Mouse (Mus musculus) ES-CJ7 (cell line): ENCODE data around the gene Slc7a1.
"Not testable (repeated sequence)": the region's sequence is repeated elsewhere in the genome, so short reads cannot be mapped to it uniquely, and the experiment has no call there.

ENCODE experiments used
- DNase-seq: peaks from one replicate; pipeline ENCODE4 v3.0.0; 2011; ENCODE audit warnings: low read depth, low spot score

The Slc7a1 gene

DNA sequence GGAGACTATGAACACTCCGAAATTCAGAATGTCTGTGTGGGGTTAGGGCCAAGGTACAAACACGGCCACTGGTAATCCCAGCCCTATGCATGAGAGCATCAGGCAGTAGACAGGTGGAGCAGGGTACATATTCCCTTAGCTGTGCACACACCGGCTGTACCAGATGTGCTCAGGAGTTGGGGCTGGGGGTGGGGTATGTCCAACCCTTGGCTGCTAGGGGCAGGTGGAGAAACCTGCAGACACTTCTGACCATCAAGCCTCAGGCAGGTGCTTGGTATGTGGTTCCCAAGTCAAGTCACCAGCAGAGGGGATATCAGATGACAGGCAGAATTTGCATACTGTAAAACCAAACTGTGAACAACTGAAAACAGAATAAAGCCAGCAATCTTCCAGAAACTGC, 70.7 kb downstream of the Slc7a1 start:
- DNase-seq = no peak

DNA sequence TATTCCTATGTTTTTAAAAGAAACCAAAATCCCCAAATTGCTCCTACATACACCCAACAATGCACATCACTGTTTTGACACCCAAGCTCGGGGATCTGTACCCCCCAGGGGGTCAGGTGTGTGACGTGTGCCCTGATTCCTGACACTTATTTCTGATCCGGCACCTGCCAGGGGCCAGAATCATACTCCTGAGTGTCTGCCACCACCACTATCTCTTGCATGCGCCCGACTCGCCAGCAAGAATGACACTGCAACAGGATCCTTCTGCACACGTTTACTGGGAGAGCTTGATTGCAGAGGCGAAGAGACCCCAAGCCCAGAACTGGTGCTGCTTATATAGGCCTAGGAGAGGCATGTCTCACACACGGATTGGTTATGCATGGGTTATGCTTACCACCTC, 73.4 kb downstream of the Slc7a1 start:
- DNase-seq = not testable (repeated sequence)

DNA sequence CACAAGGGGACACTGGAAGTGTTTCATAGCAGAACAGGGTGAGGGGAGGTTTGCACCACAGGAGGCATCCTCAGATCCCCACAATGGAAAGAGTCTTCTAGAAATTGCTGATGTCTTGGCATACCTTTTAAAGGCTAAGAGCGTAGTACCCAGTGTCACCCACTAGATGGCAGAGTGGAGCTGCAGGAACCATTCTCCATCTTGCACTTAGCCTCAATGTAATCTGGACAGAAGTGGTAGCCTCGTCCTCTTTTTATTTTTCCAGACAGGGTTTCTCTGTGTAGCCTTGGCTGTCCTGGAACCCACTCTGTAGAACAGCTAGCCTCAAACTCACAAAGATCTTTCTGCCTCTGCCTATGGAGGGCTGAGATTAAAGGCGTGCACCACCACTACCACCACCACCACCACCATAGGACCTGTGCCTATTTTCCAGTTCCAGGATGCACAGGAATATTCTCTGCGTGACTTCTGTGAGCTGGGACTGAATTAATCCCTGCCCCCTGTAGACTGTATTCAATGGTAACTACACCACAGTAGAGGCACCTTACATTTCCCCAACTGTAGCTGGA, 74.3 kb downstream of the Slc7a1 start:
- DNase-seq = peak; percentile 71

DNA sequence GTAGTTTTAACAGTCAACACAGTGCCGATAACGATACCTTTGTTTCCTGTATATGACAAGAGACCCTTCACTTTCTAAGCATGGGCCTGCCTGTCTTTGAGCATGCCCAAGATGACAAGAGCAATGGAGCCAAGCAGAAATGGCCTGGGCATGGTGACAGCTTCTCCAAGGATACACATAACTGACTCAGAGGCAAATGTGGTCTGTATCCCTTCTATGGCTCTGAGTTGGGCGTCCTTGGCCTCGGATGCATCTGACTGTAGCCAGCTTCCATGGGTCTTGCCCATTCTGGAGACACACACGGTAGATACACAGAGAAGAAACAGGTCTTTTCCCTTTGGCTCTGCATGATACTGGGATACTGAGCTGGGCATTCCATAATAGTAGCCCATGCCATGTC, 84.8 kb downstream of the Slc7a1 start:
- no peak for DNase-seq

DNA sequence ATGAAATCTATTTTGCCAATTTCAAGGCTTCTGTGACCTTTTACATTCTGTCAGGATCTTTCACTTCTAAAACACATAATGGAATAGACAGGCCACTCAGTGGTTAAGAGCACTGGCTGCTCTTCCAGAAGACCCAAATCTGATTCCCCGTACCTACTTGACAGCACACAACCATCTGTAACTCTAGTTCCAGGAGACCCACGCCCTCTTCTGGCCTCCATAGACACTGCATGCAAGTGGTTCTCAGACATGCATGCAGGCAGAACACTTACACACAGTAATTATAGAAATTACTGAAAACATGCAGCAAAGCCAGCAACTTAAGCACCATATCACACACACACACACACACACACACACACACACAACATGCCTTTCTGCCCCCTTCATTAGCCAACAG, 87.3 kb downstream of the Slc7a1 start:
- no peak for DNase-seq

DNA sequence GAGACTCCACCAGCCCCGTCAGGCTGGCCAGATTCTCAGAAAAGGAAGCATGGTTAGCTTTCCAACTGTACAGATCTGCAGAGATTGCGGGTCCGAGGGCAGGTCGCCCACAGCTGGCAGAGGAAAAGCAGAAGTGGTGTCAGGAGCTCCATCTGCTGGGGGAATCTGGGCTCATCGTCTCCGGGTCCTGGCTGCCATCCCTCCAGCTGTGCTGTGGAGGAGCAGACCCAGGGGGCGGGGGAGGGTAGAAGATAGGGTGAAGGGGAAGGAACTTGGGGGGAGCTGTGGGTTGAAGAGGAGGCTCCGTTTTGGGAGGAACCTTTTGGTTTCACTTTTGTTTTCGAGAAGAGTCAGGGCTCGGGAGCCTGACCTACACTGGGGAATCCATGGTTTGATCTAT, 88.9 kb downstream of the Slc7a1 start:
- DNase-seq = peak; percentile 55

DNA sequence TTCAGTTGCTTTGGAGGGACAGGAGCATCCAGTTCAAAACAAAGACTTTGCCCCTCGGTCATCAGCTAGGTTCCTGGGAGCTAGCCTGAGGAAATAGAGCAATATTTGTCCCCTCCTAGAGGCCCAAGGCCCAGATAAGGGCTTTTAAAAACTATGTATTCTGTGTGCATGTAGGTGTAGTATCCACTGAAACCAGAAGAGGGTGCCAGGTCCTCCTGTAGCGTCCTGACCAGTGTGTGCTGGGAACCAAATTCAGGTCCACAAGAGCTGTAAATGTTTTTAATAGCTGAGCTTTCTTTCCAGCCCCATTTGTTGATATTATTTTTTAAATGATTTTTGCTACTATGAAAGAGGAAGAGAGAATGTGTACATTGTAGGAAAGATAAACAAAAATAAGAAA, 95.6 kb downstream of the Slc7a1 start:
- peak; percentile 46 for DNase-seq

DNA sequence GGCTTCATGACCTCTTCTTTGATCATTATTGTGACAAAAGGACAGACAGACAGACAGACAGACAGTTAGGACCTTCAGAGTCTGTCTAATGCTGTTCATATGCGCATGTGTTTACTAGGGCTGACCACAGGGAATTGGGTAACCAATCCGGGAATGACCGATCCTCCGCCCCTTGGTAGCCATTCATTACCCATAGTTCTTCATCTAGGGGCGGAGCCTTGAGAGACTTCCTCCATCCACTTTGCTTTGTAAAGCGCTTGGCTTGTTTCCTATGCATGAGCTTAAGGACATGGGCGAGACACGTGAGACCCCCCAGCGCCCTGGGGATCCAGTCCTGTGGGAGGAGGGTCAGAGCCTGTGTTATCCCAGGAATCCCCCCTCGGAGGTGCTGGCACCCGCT, 96.7 kb downstream of the Slc7a1 start:
- DNase-seq = peak; percentile 81

DNA sequence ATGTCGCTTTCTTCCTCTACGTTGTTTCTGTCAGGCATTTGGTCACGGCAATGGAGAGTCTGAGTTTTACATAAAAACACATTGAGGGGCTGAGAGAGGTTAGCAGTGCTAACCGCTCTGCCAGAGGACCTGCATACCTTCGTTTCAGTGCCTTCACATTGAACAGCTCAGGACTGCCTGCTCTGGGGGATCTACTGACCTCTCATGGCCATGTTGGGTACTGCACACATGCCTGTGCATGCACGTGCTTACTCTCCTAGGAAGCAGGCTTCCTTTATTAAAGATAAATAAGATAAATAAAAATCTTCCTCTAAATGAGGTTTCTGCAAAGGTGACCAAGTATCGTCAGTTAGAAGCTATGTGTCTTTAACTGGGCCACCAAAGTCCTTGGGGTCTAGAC, 106.4 kb downstream of the Slc7a1 start:
- DNase-seq = peak; percentile 89

DNA sequence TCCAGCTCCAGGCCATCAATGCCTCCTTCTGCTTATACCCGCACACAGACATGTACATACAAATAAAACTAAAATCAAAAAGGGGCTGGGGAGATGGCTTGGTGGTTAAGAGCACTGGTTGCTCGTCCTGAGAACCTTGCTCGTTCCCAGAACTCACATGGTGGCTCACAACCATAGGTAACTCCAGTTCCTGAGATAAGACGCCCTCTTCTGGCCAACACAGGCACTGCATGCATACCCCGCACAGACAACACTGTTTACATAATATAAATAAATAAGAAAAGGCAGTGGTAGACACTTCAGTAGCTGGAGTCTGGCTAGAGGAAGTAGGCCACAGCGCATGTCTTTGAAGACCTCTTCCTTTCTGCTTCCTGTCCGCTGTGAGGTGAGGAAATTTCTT, 106.8 kb downstream of the Slc7a1 start:
- DNase-seq = peak; percentile 69

DNA sequence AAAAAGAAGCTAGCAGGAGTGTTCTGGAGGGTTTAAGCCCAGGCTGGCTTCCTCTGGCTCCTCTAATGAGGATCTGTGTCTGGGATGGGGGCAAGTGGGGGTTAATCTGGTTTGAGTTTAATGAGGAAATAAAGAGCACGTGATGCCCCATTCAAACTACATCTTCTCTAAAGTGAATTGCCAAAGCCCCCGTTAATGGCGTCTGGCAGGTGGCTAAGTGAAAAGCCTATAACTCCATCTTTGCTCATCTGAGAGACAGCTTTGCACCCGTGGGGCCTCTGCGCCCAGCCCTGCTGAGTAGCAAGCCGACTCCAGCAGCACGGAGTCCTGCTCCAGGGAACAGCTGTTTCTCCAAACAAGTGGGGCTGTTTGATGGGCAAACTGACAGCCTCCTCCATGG, 109.8 kb downstream of the Slc7a1 start:
- DNase-seq = no peak

DNA sequence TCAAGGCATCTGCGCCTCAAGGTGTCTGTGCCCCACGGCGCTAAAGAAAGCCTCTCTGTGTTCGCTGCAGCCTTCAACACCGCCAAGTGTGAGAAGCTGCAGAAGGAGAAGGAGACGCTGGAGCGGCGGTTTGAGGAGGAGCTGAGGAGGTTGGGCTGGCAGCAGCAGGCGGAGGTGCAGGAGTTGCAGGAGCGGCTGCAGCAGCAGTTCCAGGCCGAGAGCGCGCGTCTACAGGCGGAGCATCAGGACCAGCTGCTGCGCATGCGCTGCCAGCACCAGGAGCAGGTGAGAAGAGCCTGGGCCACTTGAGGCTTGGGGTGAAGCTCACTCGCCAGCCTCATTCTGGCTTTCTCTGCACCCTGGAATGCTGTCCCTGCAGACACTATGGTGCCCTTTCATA, 110.9 kb downstream of the Slc7a1 start:
- peak; percentile 53 for DNase-seq

DNA sequence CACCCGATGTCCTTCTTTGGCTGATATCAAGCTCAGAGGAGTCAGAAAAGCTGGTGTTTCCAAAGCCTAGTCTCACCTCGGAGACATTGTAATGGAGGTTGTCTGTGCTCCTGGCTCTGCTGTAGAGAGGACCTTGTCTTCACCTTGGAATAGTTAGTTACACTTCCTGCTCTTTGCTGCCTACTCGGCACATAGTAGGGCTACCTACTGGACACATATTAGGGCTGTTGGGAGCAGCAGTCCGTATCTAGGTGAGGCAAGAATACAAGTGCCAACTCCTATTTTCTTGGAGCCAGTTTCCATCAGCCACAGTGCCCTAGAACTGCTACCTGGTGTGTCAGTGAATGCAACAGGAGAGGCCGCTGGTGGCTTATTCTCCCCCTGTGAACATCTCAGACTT, 112.2 kb downstream of the Slc7a1 start:
- DNase-seq = no peak

DNA sequence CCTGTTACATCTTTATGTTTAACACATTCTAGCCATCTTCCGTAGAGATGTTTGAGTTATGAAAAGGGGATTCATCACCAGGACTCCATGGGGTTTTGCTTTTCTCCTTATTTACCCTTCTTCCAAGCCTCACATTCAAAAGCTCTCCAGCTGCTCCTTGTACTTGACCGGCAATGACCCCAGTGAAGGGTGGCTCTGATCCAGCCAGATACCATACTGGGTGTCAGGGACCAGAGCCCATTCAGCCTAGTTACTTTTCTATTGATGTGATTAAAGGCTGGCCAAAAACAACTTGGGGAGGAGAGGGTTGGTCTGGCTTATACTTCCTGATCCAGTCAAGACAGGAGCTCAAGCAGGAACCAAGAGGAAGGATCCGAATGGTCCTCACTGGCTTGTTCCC, 116.1 kb downstream of the Slc7a1 start:
- no peak for DNase-seq

DNA sequence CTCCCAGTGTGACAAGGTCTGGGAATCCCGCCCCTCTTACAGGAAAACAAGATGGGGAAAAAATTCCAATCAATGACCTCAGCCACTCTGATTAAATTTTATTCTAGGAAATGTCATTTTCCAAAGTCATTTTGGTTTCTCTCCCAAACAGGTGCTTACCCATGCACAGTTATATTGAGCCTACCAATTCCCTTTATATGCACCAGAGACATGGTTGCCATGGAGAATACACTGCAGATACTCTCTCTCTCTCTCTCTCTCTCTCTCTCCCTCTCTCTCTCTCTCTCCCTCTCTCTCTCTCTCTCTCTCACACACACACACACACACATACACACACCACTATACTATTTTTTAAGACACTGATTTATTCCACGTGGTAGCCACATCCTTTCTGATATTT, 116.5 kb downstream of the Slc7a1 start:
- DNase-seq = no peak

DNA sequence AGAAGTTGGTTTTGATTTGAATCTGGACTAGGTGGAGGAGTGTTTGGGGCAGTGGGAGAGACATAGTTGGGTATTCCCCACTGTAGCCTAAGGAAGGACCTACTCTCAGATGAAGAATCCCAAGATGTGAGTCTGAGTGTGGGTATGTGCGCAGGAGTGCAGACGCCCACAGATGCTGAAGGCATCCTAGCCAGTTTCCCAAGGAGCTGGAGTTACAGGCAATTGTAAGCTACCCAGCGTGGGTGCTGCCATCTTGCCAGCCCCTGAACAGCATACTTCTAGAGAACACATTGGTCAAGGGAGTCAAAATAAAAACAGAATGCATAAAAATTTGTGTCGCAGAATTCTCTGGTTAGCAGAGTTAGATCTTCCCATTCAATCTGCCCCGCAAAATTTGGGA, 117.1 kb downstream of the Slc7a1 start:
- DNase-seq = no peak

DNA sequence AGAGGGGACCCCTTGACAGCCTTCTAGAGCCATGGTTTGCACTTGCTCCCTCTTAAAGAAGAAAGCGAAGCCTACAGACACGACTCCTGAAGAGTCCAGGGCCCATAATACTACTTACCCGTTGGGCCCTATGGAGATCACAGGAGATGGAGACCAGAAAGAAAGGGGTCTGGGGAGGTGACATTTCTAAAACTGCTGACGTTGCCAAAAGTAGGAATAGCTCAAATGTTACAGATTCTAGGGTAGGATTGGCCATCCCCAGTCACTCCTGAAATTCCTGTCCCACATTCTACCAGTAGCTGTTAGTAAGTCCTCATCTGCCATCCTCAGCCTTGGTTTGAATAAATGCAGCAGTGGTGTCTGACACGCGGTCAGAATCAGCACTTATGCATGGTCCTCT, 117.6 kb downstream of the Slc7a1 start:
- DNase-seq = no peak

DNA sequence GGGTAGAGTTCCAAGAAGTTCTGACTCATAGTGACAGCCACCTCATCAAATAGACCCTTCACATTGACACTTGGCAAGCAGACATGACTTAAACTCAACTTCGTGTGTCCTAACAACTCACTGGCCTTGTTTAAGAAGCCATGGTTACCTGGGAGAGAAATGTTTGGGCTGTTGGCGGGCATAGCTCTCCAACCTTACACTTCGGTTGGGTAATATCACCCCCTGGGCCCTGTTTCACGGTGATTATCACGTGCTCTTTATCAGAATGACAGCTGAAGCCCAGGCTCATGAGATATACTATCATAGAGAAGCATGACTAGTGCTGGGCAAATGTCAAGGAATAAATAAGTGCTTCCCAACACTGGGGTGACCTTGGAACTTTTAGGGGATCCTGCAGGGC, 119.4 kb downstream of the Slc7a1 start:
- no peak for DNase-seq

DNA sequence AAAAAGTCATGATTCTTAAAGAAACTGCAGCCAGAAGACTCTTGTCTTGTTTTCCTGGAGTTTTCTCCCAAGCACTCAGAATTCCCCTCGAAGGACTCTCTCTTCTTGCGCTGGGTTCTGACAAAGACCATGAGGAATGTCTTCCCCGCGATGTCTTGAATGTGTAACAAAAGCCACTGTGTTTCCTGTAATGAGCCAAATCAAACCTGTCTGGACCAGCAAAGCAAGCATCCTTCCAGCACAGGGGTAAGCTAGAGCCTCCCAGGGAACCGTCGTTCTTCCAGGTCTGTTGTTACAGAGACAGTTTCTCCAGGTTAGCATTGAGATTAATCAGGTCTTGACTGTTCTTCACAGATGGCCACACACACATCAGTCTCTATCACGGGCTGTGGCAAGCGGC, 121.5 kb downstream of the Slc7a1 start:
- peak; percentile 55 for DNase-seq
